In the genomic region with DNA sequence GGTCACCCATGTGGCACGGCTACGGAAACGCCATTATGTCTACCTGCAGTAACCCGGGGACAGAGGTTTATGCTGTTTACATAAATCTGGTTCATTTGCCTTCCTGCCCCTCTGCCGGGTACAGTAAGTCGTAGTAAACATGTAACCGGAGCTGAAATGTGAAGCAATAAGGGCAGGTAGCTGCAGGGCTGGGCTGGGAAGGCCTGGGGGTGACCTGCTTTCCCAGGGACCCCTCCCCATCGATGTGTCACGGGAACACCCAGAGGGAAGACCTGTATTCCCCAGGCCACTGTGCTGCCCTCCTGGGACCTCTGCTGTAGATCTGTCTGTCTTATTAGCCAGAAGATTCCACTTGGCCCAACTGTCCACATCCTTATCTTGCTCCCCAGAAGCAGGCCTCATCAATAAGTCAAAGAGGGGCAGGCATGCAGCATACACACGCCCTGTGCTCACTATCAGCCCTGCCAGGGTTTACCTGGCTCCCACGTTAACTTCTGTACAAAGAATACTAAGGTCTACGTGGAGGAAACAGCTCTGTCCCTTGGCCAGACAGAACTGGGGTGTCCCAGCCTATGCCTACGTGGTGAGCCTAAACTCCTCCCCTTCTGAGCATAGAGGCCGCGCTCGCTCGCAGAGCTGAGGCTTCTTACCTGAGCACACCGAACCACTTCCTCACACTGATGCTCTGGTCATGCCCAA, we compare ENCODE assay signal across 13 mouse cellular contexts. TPM values are rescaled to one million over a fixed set of nuclear protein-coding genes. Genes with fewer than 3 reads are reported as not detected.
DNase-seq lines count a peak whose midpoint lies in the region; ATAC-seq lines count a peak whose summit lies in the region.
"Had no signal": no experiment of that assay in that cellular context is flagged by ENCODE, and none has a peak within 500 bp of the region (broad histone marks: within the 10 kb centered on the region; RNA-seq: fewer than 3 reads in every experiment).

No protein-coding gene starts in this region.

- ATAC-seq in limb, embryonic 12.5 days (ENCODE audit: insufficient number of reproducible peaks, insufficient read depth, low FRiP score, low TSS enrichment, low read depth): 0 out of 2 replicates have a peak, but pooled peaks have one; percentile 49
- 0 out of 2 replicates have a peak, but pooled peaks have one; percentile 10 for ATAC-seq in stomach, embryonic 14.5 days (ENCODE audit: insufficient number of reproducible peaks, insufficient read depth, low FRiP score, low read depth)
- ATAC-seq: forebrain, postnatal 0 days had no signal

- DNase-seq in thymus, postnatal 36 days: peak; percentile 14 to 37
- no peak for DNase-seq in thymus, postnatal 10 days (ENCODE audit: low spot score in 2 of 2)
- DNase-seq in c-Kit-positive CD71-positive TER-119-positive erythroid progenitor cells, embryonic 14.5 days (ENCODE audit: low spot score): peak; percentile 71
- no peak for DNase-seq in adrenal gland, postnatal 25 days
- no peak for DNase-seq in MN1 (ENCODE audit: low spot score)
- no peak for DNase-seq in cerebellum, adult 11-12 months
- DNase-seq: adrenal gland, adult 8-10 months; forebrain, postnatal 0 days; heart, adult 18-20 months; kidney, postnatal 36 days had no signal

- WGBS in limb, embryonic 12.5 days: 54% methylated on average over 18 of the region's 18 CpGs
- 69% methylated on average over 18 of the region's 18 CpGs for WGBS in stomach, embryonic 14.5 days

- H3K27ac ChIP-seq in limb, embryonic 12.5 days: peak overlapping the region; percentile 87
- no peak overlapping the region for H3K27ac ChIP-seq in stomach, embryonic 14.5 days (ENCODE audit: low read length)
- H3K27ac ChIP-seq: macrophage had no signal

- no peaks in the 10 kb centered on the region for H3K27me3 ChIP-seq in limb, embryonic 12.5 days
- H3K27me3 ChIP-seq in stomach, embryonic 14.5 days (ENCODE audit: control insufficient read depth, insufficient read depth, low read length): no peaks in the 10 kb centered on the region

- peak overlapping the region; percentile 15; the same call in 1 of the 2 replicates for H3K4me2 ChIP-seq in limb, embryonic 12.5 days
- no peak overlapping the region for H3K4me2 ChIP-seq in stomach, embryonic 14.5 days (replicated peaks; ENCODE audit: low read depth, low read length)

- peaks cover 65% of the 10 kb centered on the region for H3K4me1 ChIP-seq in limb, embryonic 12.5 days (replicated peaks)
- peaks cover 34% of the 10 kb centered on the region for H3K4me1 ChIP-seq in stomach, embryonic 14.5 days (ENCODE audit: control insufficient read depth, insufficient read depth, low read length)

- no peaks in the 10 kb centered on the region for H3K9me3 ChIP-seq in limb, embryonic 12.5 days
- H3K9me3 ChIP-seq in stomach, embryonic 14.5 days (ENCODE audit: control insufficient read depth, low read depth, low read length): no peaks in the 10 kb centered on the region

- no peak overlapping the region for H3K4me3 ChIP-seq in limb, embryonic 12.5 days (replicated peaks)
- no peak overlapping the region for H3K4me3 ChIP-seq in stomach, embryonic 14.5 days (ENCODE audit: low read depth, low read length)

- 0 out of 2 replicates have a peak overlapping the region, but pooled peaks have one; percentile 8 for H3K9ac ChIP-seq in limb, embryonic 12.5 days (replicated peaks)
- no peak overlapping the region for H3K9ac ChIP-seq in stomach, embryonic 14.5 days (replicated peaks; ENCODE audit: low read depth, low read length)
- H3K9ac ChIP-seq: forebrain, postnatal 0 days had no signal

- H3K36me3 ChIP-seq in limb, embryonic 12.5 days: peaks cover 32% of the 10 kb centered on the region
- peaks cover 2% of the 10 kb centered on the region; the same call in 1 of the 2 replicates for H3K36me3 ChIP-seq in stomach, embryonic 14.5 days (ENCODE audit: control insufficient read depth, insufficient read depth, low read length)

RNA-seq across cellular contexts. Expression of a gene that starts 16.0 kb away (rescaled TPM):
- 21.7 and 23.3 TPM in 2 replicates for polyA plus RNA-seq in limb, embryonic 12.5 days (2016; fragmentation: Nextera tagmentation; extraction: Ambion mirVana)
- polyA plus RNA-seq in stomach, embryonic 14.5 days (2014; fragmentation: Nextera tagmentation; extraction: Ambion mirVana): 18.9 and 20.3 TPM in 2 replicates
- total RNA-seq in adrenal gland, postnatal 25 days (2021): 42.4 and 43.3 TPM in 2 replicates

RNA-seq across cellular contexts. Expression of a gene that starts 47.7 kb away (rescaled TPM):
- 2.9 and 3.4 TPM in 2 replicates for polyA plus RNA-seq in limb, embryonic 12.5 days (2016; fragmentation: Nextera tagmentation; extraction: Ambion mirVana)
- polyA plus RNA-seq in stomach, embryonic 14.5 days (2014; fragmentation: Nextera tagmentation; extraction: Ambion mirVana): 1.7 and 2.5 TPM in 2 replicates
- total RNA-seq in adrenal gland, postnatal 25 days (2021): 16.7 and 22.0 TPM in 2 replicates

Comparison
In these comparisons a context has a peak if more than half of its experiments do, and no peak if none do; other contexts are left out.
1. DNase-seq: peak in thymus, postnatal 36 days (2 of 2) and c-Kit-positive CD71-positive TER-119-positive erythroid progenitor cells, embryonic 14.5 days (single experiment); none in thymus, postnatal 10 days (0 of 2), adrenal gland, postnatal 25 days (single experiment), MN1 (single experiment) and cerebellum, adult 11-12 months (single experiment).